Mouse (Mus musculus): Measurements from ENCODE around the gene C9. TPM values are rescaled to one million over a fixed set of nuclear protein-coding genes. Genes with fewer than 3 reads are reported as not detected.

C9 gene
- polyA plus RNA-seq, 1 experiment: not detected

- H3K9ac ChIP-seq (ENCODE audit: low read depth, poor library complexity, severe bottlenecking): no peak overlapping the region
- TF ChIP-seq POLR2A (IDR thresholded peaks at IDR 0.05; ENCODE audit: insufficient read depth, low read length): no peak
- no peak for TF ChIP-seq CTCF (IDR thresholded peaks at IDR 0.05; ENCODE audit: low read depth, low read length)
- no peak for TF ChIP-seq EP300 (IDR thresholded peaks at IDR 0.05; ENCODE audit: insufficient read depth, low read depth, low read length)
- no peaks in the 10 kb centered on the region for H3K27me3 ChIP-seq (ENCODE audit: control insufficient read depth, insufficient read depth, low read length, poor library complexity, severe bottlenecking)
- no peaks in the 10 kb centered on the region for H3K36me3 ChIP-seq (ENCODE audit: control insufficient read depth, insufficient read depth, low read length, poor library complexity, severe bottlenecking)
- H3K4me3 ChIP-seq (ENCODE audit: low read depth, low read length): no peak overlapping the region
- no peaks in the 10 kb centered on the region for H3K9me3 ChIP-seq (replicated peaks; ENCODE audit: control insufficient read depth, insufficient read depth, low read length, poor library complexity, severe bottlenecking)
- no peak overlapping the region for H3K27ac ChIP-seq (ENCODE audit: insufficient read depth, low read length)
- H3K4me1 ChIP-seq (ENCODE audit: control insufficient read depth, insufficient read depth, low read length): no peaks in the 10 kb centered on the region
These were observed 74.5 kb downstream of the C9 start for GRCm38 (mm10) chr15:6519417-6520255.

- Histone ChIP-seq H3K9ac (ENCODE audit: low read depth, poor library complexity, severe bottlenecking) (no peak overlapping the region), H3K4me1 (ENCODE audit: control insufficient read depth, insufficient read depth, low read length) (no peaks in the 10 kb centered on the region), H3K27ac (ENCODE audit: insufficient read depth, low read length) (no peak overlapping the region), H3K4me3 (ENCODE audit: low read depth, low read length) (no peak overlapping the region), H3K27me3 (ENCODE audit: control insufficient read depth, insufficient read depth, low read length, poor library complexity, severe bottlenecking) (no peaks in the 10 kb centered on the region; the same call in 1 of the 2 replicates), H3K36me3 (ENCODE audit: control insufficient read depth, insufficient read depth, low read length, poor library complexity, severe bottlenecking) (no peaks in the 10 kb centered on the region), H3K9me3 (replicated peaks; ENCODE audit: control insufficient read depth, insufficient read depth, low read length, poor library complexity, severe bottlenecking) (no peaks in the 10 kb centered on the region)
- TF ChIP-seq POLR2A (IDR thresholded peaks at IDR 0.05; ENCODE audit: insufficient read depth, low read length): no peak
- no peak for TF ChIP-seq CTCF (IDR thresholded peaks at IDR 0.05; ENCODE audit: low read depth, low read length)
- no peak for TF ChIP-seq EP300 (IDR thresholded peaks at IDR 0.05; ENCODE audit: insufficient read depth, low read depth, low read length)
These were observed 75.5 kb downstream of the C9 start for GRCm38 (mm10) chr15:6520505-6521155.

- Histone ChIP-seq H3K4me1 (ENCODE audit: control insufficient read depth, insufficient read depth, low read length) (no peaks in the 10 kb centered on the region), H3K4me3 (ENCODE audit: low read depth, low read length) (no peak within 1 kb of the TSS), H3K9me3 (replicated peaks; ENCODE audit: control insufficient read depth, insufficient read depth, low read length, poor library complexity, severe bottlenecking) (no peaks in the 10 kb centered on the region), H3K27ac (ENCODE audit: insufficient read depth, low read length) (no peak within 1 kb of the TSS), H3K9ac (ENCODE audit: low read depth, poor library complexity, severe bottlenecking) (no peak within 1 kb of the TSS), H3K36me3 (ENCODE audit: control insufficient read depth, insufficient read depth, low read length, poor library complexity, severe bottlenecking) (no peaks in the 10 kb centered on the region), H3K27me3 (ENCODE audit: control insufficient read depth, insufficient read depth, low read length, poor library complexity, severe bottlenecking) (no peaks in the 10 kb centered on the region; the same call in 1 of the 2 replicates)
- TF ChIP-seq EP300 (IDR thresholded peaks at IDR 0.05; ENCODE audit: insufficient read depth, low read depth, low read length) (no peak), POLR2A (IDR thresholded peaks at IDR 0.05; ENCODE audit: insufficient read depth, low read length) (no peak), CTCF (IDR thresholded peaks at IDR 0.05; ENCODE audit: low read depth, low read length) (no peak)
These were observed 77.6 kb downstream of the C9 start, which contains the start of gene Fyb for GRCm38 (mm10) chr15:6522653-6523167. TSS of gene Fyb (plus strand) at chr15:6522853.

- Histone ChIP-seq H3K9me3 (replicated peaks; ENCODE audit: control insufficient read depth, insufficient read depth, low read length, poor library complexity, severe bottlenecking) (no peaks in the 10 kb centered on the region), H3K36me3 (ENCODE audit: control insufficient read depth, insufficient read depth, low read length, poor library complexity, severe bottlenecking) (no peaks in the 10 kb centered on the region), H3K27me3 (ENCODE audit: control insufficient read depth, insufficient read depth, low read length, poor library complexity, severe bottlenecking) (no peaks in the 10 kb centered on the region; the same call in 1 of the 2 replicates), H3K27ac (ENCODE audit: insufficient read depth, low read length) (no peak overlapping the region), H3K4me1 (ENCODE audit: control insufficient read depth, insufficient read depth, low read length) (no peaks in the 10 kb centered on the region), H3K4me3 (ENCODE audit: low read depth, low read length) (no peak overlapping the region), H3K9ac (ENCODE audit: low read depth, poor library complexity, severe bottlenecking) (no peak overlapping the region)
- TF ChIP-seq POLR2A (IDR thresholded peaks at IDR 0.05; ENCODE audit: insufficient read depth, low read length) (no peak), EP300 (IDR thresholded peaks at IDR 0.05; ENCODE audit: insufficient read depth, low read depth, low read length) (no peak), CTCF (IDR thresholded peaks at IDR 0.05; ENCODE audit: low read depth, low read length) (no peak)
These were observed 79.7 kb downstream of the C9 start for GRCm38 (mm10) chr15:6524801-6525200.

GRCm38 (mm10) chr15:6525386-6525785, 80.3 kb downstream of the C9 start:
- Histone ChIP-seq H3K4me3 (ENCODE audit: low read depth, low read length) (no peak overlapping the region), H3K4me1 (ENCODE audit: control insufficient read depth, insufficient read depth, low read length) (no peaks in the 10 kb centered on the region), H3K27ac (ENCODE audit: insufficient read depth, low read length) (no peak overlapping the region), H3K9me3 (replicated peaks; ENCODE audit: control insufficient read depth, insufficient read depth, low read length, poor library complexity, severe bottlenecking) (no peaks in the 10 kb centered on the region), H3K9ac (ENCODE audit: low read depth, poor library complexity, severe bottlenecking) (no peak overlapping the region), H3K27me3 (ENCODE audit: control insufficient read depth, insufficient read depth, low read length, poor library complexity, severe bottlenecking) (no peaks in the 10 kb centered on the region; the same call in 1 of the 2 replicates), H3K36me3 (ENCODE audit: control insufficient read depth, insufficient read depth, low read length, poor library complexity, severe bottlenecking) (no peaks in the 10 kb centered on the region)
- TF ChIP-seq EP300 (IDR thresholded peaks at IDR 0.05; ENCODE audit: insufficient read depth, low read depth, low read length) (no peak), POLR2A (IDR thresholded peaks at IDR 0.05; ENCODE audit: insufficient read depth, low read length) (no peak), CTCF (IDR thresholded peaks at IDR 0.05; ENCODE audit: low read depth, low read length) (no peak)

Measured in ES-Bruce4 (cell line).